Mouse (Mus musculus) forebrain, postnatal 0 days (tissue): ENCODE measurements around the gene Sgo2a. TPM values are rescaled to one million over a fixed set of nuclear protein-coding genes. Genes with fewer than 3 reads are reported as not detected.

Experiments used
- ATAC-seq: fragments of 200-750 bp; cut with Nextera tagmentation; 2 replicates; pipeline ENCODE4 v1.8.0; 2017; ENCODE audit warnings: mild to moderate bottlenecking, moderate library complexity
- DNase-seq: peaks from one replicate; pipeline ENCODE4 v3.0.0-alpha.2; 2015
- H3K27ac ChIP-seq: fragments of 300-500 bp; sonication (generic); 2 replicates; pipeline ENCODE4 v1.5.1; 2014; ENCODE audit warnings: low read depth, mild to moderate bottlenecking, antibody characterized with exemption, low read length, moderate library complexity, mixed read lengths
- H3K27me3 ChIP-seq: fragments of 300-500 bp; sonication (generic); 2 replicates; pipeline ENCODE4 v1.6.1; 2014; ENCODE audit warnings: mild to moderate bottlenecking, low read length, mixed read lengths; ENCODE audit not compliant: insufficient read depth
- H3K36me3 ChIP-seq: fragments of 300-500 bp; sonication (generic); 2 replicates; pipeline ENCODE4 v1.6.1; 2014; ENCODE audit warnings: mild to moderate bottlenecking, moderate library complexity; ENCODE audit not compliant: insufficient read depth
- H3K4me1 ChIP-seq: fragments of 300-500 bp; sonication (generic); 2 replicates; pipeline ENCODE4 v1.6.1; 2014; ENCODE audit warnings: antibody characterized with exemption; ENCODE audit not compliant: insufficient read depth
- H3K4me2 ChIP-seq: fragments of 300-500 bp; sonication (generic); 2 replicates; pipeline ENCODE4 v1.6.1; 2014; ENCODE audit warnings: low read depth, mild to moderate bottlenecking, moderate library complexity
- H3K4me3 ChIP-seq: fragments of 300-500 bp; sonication (generic); 2 replicates; pipeline ENCODE4 v1.5.1; 2014; ENCODE audit warnings: low read depth, low read length, mixed read lengths
- H3K9ac ChIP-seq: fragments of 300-500 bp; sonication (generic); 2 replicates; pipeline ENCODE4 v1.6.1; 2014; ENCODE audit warnings: mild to moderate bottlenecking
- H3K9me3 ChIP-seq: fragments of 300-500 bp; sonication (generic); 2 replicates; pipeline ENCODE4 v1.6.1; 2016; ENCODE audit warnings: low read length
- CTCF ChIP-seq: sonication (generic); IDR thresholded peaks from 2 replicates; pipeline ENCODE4 v1.5.1; 2016; ENCODE audit warnings: antibody characterized with exemption, control low read depth, low read depth
- WGBS: fragments of 180-500 bp; shearing (Covaris S2); extraction: QIAGEN DNeasy Blood & Tissue Kit; methylation state at CpG from one replicate; pipeline ENCODE4 v1.1.7; 2014; 5-methylcytosine and 5-hydroxymethylcytosine counted together
- polyA plus RNA-seq: library from polyadenylated mRNA; unstranded; fragments of >200 nt; fragmentation: Nextera tagmentation; extraction: Ambion mirVana; gene quantifications from 2 replicates; pipeline ENCODE4 v1.2.1, GENCODE M21; 2015
- total RNA-seq: library from RNA; depleted of rRNA; stranded (reverse); fragments of >200 nt; gene quantifications from 2 replicates; pipeline ENCODE4 v1.2.3, GENCODE M21; 2014

Gene Sgo2a
- total and polyA plus RNA-seq, 2 experiments from 2014 or later: 2.0 to 4.0 TPM

DNA sequence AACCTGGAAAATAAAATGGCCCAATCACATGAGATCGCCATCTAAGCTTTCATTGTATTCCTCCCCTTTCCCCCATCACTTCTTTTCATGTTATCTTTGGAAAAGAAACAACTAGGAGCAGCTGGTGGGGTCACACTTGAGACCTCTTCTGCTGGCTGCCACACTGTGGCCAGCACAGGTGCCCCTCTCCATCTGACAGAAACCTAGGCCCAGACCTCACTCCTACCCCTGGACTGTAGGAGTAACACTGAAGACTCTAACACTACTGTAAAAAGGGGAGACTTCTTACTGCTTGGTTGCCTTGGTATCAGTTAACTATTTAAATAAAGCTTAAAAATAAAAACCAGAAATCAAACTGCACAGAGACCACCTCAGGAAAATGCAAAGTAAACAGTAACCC, 40.0 kb upstream of the Sgo2a start:
- Histone ChIP-seq H3K4me3 (no peak overlapping the region), H3K4me2 (no peak overlapping the region), H3K27ac (no peak overlapping the region), H3K36me3 (peaks cover 21% of the 10 kb centered on the region), H3K9ac (no peak overlapping the region), H3K9me3 (no peaks in the 10 kb centered on the region), H3K4me1 (no peaks in the 10 kb centered on the region), H3K27me3 (no peaks in the 10 kb centered on the region)
- 93% methylated on average over 1 of the region's 1 CpGs for WGBS
- no peak for TF ChIP-seq CTCF
- DNase-seq (no peak), ATAC-seq (no peak)

DNA sequence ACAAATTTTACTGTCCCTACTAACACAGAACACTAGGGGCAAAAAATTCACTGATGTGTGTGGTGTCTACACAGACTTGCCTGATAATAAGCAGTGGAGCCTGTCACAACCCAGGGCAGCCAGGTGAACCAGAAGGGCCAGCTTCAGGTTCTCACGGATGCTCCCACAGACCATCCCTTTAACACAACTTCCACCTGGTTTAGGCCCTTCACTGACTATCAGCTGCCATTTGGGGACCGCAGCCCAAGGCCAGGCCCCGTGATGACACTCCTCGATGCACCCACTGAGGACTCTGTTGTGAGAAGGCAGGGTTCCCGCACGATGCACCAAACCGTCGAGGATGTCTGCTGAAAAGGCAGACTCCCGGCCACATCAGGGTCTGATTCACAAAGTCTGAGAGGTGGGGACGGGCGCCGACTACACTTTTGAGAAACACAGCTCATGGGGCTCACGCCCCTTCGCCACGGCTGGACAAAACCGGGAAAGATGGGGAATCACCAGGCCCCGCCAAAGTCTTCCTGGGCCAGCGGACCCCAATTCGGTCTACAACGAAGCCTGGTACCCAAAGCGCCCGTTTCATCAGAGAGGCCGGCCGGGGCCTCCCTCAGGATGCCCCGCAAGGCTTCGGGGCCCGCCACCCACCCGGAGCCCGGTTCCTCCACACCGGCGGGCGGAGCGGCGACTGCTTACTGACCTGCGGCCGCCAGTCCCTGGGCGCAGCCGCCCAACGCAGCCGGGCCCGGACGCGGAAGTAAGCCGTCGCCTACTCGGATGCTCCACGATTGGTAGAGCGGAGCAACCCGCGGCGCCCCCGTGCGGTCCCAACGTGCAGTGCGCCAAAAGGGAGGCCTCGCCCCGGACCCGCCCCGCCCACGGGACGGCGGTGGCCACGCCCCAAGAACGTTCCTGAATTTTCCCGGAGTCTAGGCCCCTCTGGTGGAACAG, 26.2 kb upstream of the Sgo2a start:
- peaks cover 9% of the 10 kb centered on the region; the same call in 1 of the 2 replicates for H3K36me3 ChIP-seq
- under 1% methylated on average over 64 of the region's 65 CpGs for WGBS
- H3K9me3 ChIP-seq: no peaks in the 10 kb centered on the region
- H3K4me2 ChIP-seq: peak overlapping the region; percentile 69
- H3K4me3 ChIP-seq: peak overlapping the region; percentile 91
- H3K27ac ChIP-seq: peak overlapping the region; percentile 84
- H3K4me1 ChIP-seq: peaks cover 8% of the 10 kb centered on the region; the same call in 1 of the 2 replicates
- DNase-seq (peak; percentile 96), ATAC-seq (peak; percentile 98)
- H3K27me3 ChIP-seq: no peaks in the 10 kb centered on the region
- peak overlapping the region; percentile 91 for H3K9ac ChIP-seq
- peak; percentile 92 for TF ChIP-seq CTCF

DNA sequence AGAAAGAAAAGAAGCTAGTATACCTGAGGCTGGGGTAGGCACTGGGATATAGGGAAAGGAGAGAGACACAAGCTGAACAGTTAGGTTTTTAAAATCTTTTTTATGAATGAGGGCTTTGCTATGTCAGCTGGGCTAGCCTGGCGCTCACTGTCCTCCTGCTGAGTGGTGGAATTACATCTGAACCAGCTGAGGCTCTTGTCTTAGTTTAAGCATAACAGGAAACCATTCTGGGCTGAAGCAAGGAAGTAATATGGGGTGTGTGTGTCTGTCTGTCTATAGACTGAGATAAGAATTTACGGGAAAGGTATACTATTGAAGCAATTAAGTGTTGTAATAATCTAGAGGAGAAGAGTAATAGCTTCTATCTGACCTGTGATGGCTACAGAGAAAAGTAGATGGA, 24.2 kb upstream of the Sgo2a start:
- DNase-seq (no peak), ATAC-seq (no peak)
- Histone ChIP-seq H3K9me3 (no peaks in the 10 kb centered on the region), H3K9ac (no peak overlapping the region), H3K27me3 (no peaks in the 10 kb centered on the region), H3K27ac (no peak overlapping the region), H3K4me1 (peaks cover 8% of the 10 kb centered on the region; the same call in 1 of the 2 replicates), H3K4me2 (no peak overlapping the region), H3K4me3 (no peak overlapping the region), H3K36me3 (0 out of 2 replicates have a peak, but pooled peaks cover 1% of the 10 kb centered on the region)
- TF ChIP-seq CTCF: no peak
- 92% methylated on average over 2 of the region's 2 CpGs for WGBS

DNA sequence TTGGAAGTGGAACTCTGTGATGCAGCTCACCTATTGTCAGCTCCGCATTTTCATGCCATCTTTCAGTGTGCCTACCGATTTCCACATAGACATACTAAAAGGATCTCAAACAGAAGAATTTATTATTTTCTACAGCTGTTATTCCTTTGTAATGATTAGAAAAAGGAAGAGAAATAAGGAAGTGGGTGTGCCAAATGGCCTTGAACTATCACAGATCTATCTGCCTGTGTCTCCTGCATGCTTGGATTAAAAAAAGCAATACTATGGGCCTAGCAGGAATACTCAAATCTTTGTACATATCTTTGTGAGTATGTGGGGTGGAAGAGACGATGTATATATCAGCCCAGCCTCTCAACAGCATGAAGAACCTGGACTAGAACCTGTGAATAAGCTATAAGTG, 18.9 kb upstream of the Sgo2a start:
- H3K4me1 ChIP-seq: no peaks in the 10 kb centered on the region
- no peaks in the 10 kb centered on the region for H3K9me3 ChIP-seq
- WGBS: 95% methylated on average over 3 of the region's 3 CpGs
- H3K36me3 ChIP-seq: no peaks in the 10 kb centered on the region
- no peaks in the 10 kb centered on the region for H3K27me3 ChIP-seq
- no peak overlapping the region for H3K4me2 ChIP-seq
- H3K27ac ChIP-seq: no peak overlapping the region
- H3K9ac ChIP-seq: no peak overlapping the region
- no peak for TF ChIP-seq CTCF
- no peak for DNase-seq
- ATAC-seq: no peak
- no peak overlapping the region for H3K4me3 ChIP-seq

DNA sequence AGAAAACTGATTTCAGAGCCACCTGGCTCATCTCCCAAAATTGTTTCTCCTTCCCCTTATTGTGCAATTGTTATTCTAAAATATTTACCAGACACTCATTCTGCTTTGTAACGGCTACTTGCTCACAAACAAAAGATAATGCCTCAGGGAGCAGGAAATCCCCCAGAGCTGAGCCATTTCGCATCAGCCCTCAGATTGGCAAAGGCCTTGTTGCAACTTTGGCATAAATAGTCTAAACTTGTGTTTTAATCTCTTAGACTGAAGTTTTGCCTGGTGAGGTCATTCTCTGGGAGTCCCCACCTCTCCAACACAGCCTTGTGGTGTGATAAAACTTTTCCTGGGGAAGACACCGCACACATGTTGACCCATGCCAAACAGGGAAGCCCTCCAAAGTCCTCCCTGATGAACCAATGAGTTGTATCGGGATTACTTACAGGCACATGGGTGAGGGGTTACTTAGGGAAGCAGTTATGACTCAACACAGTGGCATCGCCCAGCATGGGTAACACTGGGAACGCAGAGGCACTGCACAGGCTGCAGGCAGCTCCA, 6.6 kb upstream of the Sgo2a start:
- no peaks in the 10 kb centered on the region for H3K27me3 ChIP-seq
- ATAC-seq: no peak
- WGBS: 33% methylated on average over 6 of the region's 6 CpGs
- H3K4me1 ChIP-seq: no peaks in the 10 kb centered on the region
- DNase-seq: no peak
- no peaks in the 10 kb centered on the region for H3K36me3 ChIP-seq
- H3K9ac ChIP-seq: no peak overlapping the region
- H3K9me3 ChIP-seq: no peaks in the 10 kb centered on the region
- H3K4me3 ChIP-seq: no peak overlapping the region
- no peak overlapping the region for H3K4me2 ChIP-seq
- no peak overlapping the region for H3K27ac ChIP-seq
- no peak for TF ChIP-seq CTCF

DNA sequence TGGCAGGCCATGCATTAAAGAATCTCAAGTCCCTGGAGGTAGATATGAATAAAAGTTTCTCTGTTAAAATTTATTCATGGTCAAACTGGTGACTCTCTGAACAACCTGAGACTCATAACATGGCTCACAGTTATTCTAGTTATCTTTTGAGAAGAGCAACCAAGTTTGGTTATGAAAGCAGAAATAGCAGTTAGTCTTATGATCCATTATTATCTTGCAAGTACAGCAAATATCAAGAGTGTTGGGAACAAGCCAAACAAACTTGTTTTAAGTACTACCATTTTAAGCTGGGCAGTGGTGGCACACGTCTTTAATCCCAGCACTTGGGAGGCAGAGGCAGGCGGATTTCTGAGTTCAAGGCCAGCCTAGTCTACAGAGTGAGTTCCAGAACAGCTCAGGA, 4.5 kb upstream of the Sgo2a start:
- DNase-seq: no peak
- H3K9me3 ChIP-seq: no peaks in the 10 kb centered on the region
- no peak overlapping the region for H3K9ac ChIP-seq
- no peak for TF ChIP-seq CTCF
- no peak overlapping the region for H3K4me3 ChIP-seq
- ATAC-seq: no peak
- WGBS: 79% methylated on average over 2 of the region's 2 CpGs
- H3K4me1 ChIP-seq: peaks cover 1% of the 10 kb centered on the region; the same call in 1 of the 2 replicates
- no peaks in the 10 kb centered on the region for H3K36me3 ChIP-seq
- H3K27me3 ChIP-seq: no peaks in the 10 kb centered on the region
- no peak overlapping the region for H3K4me2 ChIP-seq
- H3K27ac ChIP-seq: no peak overlapping the region

DNA sequence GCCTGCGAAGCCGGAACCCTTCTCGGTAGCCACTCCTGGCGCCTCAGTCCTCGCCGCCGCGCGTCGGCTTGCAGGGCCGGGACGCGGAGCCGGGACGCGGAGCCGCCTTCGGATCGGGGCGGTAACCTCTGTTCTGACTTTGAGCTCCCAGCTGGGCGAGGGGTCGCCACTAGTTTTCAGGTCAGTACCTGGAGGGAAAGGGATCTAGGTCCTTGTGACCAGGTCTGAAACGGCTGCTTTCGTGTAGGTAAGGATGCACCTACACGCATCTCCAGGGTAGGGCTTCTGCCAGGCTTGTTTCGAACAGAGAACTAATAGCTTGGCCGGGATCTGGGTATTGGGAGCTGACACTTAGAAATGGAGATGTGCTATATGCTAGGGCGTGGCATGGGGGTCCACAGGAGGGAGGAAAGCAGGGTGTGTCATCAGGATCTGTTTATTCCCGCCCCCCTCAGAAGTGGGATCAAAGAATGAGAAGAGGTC, 403 bp downstream of the Sgo2a start:
- no peaks in the 10 kb centered on the region for H3K9me3 ChIP-seq
- H3K27me3 ChIP-seq: no peaks in the 10 kb centered on the region
- H3K9ac ChIP-seq: peak overlapping the region; percentile 37; the same call in 1 of the 2 replicates
- H3K36me3 ChIP-seq: no peaks in the 10 kb centered on the region
- TF ChIP-seq CTCF: no peak
- peak overlapping the region; percentile 85 for H3K4me3 ChIP-seq
- peak overlapping the region; percentile 97 for H3K4me2 ChIP-seq
- peak; percentile 18 for ATAC-seq
- no peak for DNase-seq
- H3K27ac ChIP-seq: no peak overlapping the region
- under 1% methylated on average over 29 of the region's 29 CpGs for WGBS
- peaks cover 4% of the 10 kb centered on the region; the same call in 1 of the 2 replicates for H3K4me1 ChIP-seq
